Mouse (Mus musculus) spleen, postnatal 4 days (tissue): Measurements from ENCODE around the gene Tmc7.
A peak's percentile ranks its signal among the peaks of the same experiment; 100 is the strongest.

Source experiments
- DNase-seq, 2 experiments: peaks; one replicate each; pipeline ENCODE4 v3.0.0; 2022; ENCODE audit warnings: low spot score in 2 of 2

Gene Tmc7

DNA sequence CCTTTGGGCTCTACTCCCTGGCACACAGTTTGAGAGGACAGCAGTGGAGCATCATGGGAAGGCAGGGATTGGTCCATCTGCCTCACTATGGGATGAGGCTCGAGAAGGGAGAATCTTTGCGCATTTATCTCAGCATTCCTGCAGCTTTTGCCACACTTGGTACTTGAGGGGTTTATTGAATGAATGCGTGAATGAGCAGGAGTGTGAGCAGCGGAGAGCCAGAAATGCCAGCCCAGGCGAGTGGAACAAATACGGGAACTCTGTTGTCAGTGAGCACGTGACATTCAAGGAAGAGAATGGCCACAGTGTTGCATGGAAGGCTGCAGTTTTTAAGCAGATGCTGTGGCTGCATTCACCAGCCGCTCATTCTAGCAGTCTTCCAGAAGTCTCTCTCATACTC lies 82.2 kb downstream of the Tmc7 start:
- no peak for DNase-seq

GRCm38 (mm10) chr7:118499784-118500435 lies 84.6 kb downstream of the Tmc7 start:
- DNase-seq: no peak

DNA sequence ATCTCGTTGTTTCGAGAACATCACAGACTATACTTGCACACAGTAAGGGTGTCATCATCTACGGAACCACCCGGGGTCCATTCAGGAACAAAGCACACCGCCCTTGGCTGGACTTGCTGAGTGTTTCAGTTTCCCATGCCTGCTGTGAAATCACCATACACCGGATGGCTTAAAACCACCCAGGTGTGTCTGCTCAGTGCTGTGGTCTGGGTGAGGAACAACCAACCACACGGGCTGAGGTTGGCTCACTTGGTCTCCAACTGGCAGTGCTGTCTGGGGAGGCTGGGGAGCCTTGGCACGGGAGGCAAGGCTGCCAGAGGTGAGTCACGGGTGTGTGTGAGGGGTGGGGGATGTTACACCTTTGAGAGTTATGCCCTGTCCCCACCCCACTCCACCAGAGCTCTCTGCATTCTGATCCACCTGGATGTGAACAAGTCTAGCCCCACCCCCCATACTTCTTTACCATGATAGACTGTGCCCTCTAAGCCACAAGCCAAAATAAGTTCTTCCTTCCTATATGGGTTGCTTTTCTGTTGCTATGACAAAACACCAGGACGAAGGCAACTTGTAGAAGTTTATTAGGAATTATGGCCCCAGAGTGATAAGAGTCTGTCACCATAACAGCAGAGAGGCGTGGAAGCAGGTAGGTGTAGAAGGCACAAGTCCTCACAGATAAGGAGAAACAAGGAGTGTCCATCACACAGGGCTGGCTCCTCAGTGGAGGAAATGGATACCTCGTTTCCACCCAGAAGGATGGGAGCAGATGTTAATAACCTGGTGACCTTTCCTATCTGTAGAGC lies 85.4 kb downstream of the Tmc7 start:
- no peak for DNase-seq

- no peak for DNase-seq
These were observed 89.5 kb downstream of the Tmc7 start for GRCm38 (mm10) chr7:118494892-118495579.

- DNase-seq: no peak
These were observed 90.6 kb downstream of the Tmc7 start for GRCm38 (mm10) chr7:118493892-118494291.

- peak; percentile 63 to 79 for DNase-seq
These were observed 92.9 kb downstream of the Tmc7 start, which contains the start of gene Itpripl2 for GRCm38 (mm10) chr7:118491431-118492147. TSS of gene Itpripl2 (minus strand) at chr7:118491975.

GRCm38 (mm10) chr7:118490666-118491430 lies 93.7 kb downstream of the Tmc7 start:
- peak; percentile 17 to 63 for DNase-seq

- peak; percentile 13 to 63 for DNase-seq
These were observed 94.5 kb downstream of the Tmc7 start for GRCm38 (mm10) chr7:118489706-118490665.

DNA sequence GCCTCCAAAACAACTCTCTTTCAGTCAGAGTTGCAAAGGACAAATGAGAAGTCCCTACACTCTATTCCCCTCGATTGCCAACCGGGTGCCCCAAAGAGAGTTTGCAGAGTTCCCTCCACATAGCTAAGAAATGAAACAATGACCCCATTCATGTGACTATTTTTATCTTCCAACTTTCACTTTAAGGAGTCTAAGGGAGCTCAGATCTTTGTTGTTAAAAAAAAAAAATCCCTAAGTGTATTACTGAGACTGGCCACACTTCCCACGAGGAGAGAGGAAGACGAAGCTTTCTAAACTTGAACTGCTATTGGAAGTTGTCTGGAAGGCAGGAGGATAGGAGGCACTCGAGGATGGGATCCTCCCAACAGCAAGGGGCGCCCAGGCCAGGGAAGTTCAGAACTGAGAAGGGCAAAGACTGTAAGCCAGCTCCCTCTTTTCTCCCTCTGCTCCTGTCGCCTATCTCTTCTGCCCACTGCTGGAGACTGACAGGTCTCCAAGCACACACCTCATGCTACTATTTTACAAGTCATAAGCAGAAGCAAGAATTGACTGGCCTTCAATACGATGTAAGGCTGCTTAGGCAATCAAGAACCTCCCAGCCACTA lies 96.4 kb downstream of the Tmc7 start:
- no peak for DNase-seq

DNA sequence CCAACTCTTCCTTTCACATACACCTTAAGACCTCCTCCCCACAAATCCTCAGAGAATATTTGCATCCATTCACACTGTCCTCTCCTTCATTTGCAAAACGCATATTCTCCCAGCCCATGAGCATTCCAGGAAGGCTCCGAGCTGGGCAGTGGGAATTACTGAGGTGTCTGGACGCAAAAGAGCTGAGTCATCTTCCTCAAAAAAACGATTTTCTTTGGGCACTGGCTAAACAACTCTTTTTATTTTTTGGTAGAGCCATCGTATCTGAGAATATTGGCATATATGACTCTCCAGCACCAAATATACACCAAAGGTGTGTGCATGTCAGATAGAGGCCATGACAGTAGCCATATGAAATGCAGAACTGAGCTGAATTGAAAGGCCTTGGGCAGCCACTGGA lies 97.6 kb downstream of the Tmc7 start:
- no peak for DNase-seq
